Mouse (Mus musculus) stomach, embryonic 16.5 days (tissue): ENCODE data around the gene Gm7247. TPM values are rescaled to one million over a fixed set of nuclear protein-coding genes. Genes with fewer than 3 reads are reported as not detected.
"Not testable (repeated sequence)": the region's sequence is repeated elsewhere in the genome, so short reads cannot be mapped to it uniquely, and the experiment has no call there.

Source experiments
- ATAC-seq: fragments of 200-750 bp; cut with Nextera tagmentation; 2 replicates; pipeline ENCODE4 v1.8.0; 2017; ENCODE audit warnings: moderate number of reproducible peaks, moderate TSS enrichment; ENCODE audit not compliant: insufficient read depth, low FRiP score
- H3K27ac ChIP-seq: fragments of 300-500 bp; sonication (generic); 2 replicates; pipeline ENCODE4 v1.5.1; 2014; ENCODE audit warnings: low read length
- H3K27me3 ChIP-seq: fragments of 300-500 bp; sonication (generic); 2 replicates; pipeline ENCODE4 v1.6.1; 2014; ENCODE audit warnings: low read length, control low read depth, mixed read lengths; ENCODE audit not compliant: control insufficient read depth, insufficient read depth
- H3K36me3 ChIP-seq: fragments of 300-500 bp; sonication (generic); 2 replicates; pipeline ENCODE4 v1.6.1; 2014; ENCODE audit warnings: low read length; ENCODE audit not compliant: control insufficient read depth, insufficient read depth
- H3K4me1 ChIP-seq: fragments of 300-500 bp; sonication (generic); 2 replicates; pipeline ENCODE4 v1.6.1; 2014; ENCODE audit warnings: low read length, control low read depth, mixed read lengths; ENCODE audit not compliant: control insufficient read depth, insufficient read depth
- H3K4me2 ChIP-seq: fragments of 300-500 bp; sonication (generic); 2 replicates; pipeline ENCODE4 v1.6.1; 2014; ENCODE audit warnings: low read depth, low read length, mixed read lengths
- H3K4me3 ChIP-seq: fragments of 300-500 bp; sonication (generic); replicated peaks from 2 replicates; pipeline ENCODE4 v1.5.1; 2014; ENCODE audit warnings: mild to moderate bottlenecking, low read length
- H3K9ac ChIP-seq: fragments of 300-500 bp; sonication (generic); 2 replicates; pipeline ENCODE4 v1.6.1; 2014; ENCODE audit warnings: low read length
- H3K9me3 ChIP-seq: fragments of 300-500 bp; sonication (generic); replicated peaks from 2 replicates; pipeline ENCODE4 v1.6.1; 2016; ENCODE audit warnings: low read length, control low read depth; ENCODE audit not compliant: control insufficient read depth
- WGBS: fragments of 180-500 bp; shearing (Covaris S2); extraction: QIAGEN DNeasy Blood & Tissue Kit; methylation state at CpG from one replicate; pipeline ENCODE4 v1.1.7; 2014; 5-methylcytosine and 5-hydroxymethylcytosine counted together
- polyA plus RNA-seq: library from polyadenylated mRNA; unstranded; fragments of >200 nt; fragmentation: Nextera tagmentation; extraction: Ambion mirVana; gene quantifications from 2 replicates; pipeline ENCODE4 v1.2.1, GENCODE M21; 2015

Gm7247 gene
- polyA plus RNA-seq, 1 experiment from 2014 or later = not detected

DNA sequence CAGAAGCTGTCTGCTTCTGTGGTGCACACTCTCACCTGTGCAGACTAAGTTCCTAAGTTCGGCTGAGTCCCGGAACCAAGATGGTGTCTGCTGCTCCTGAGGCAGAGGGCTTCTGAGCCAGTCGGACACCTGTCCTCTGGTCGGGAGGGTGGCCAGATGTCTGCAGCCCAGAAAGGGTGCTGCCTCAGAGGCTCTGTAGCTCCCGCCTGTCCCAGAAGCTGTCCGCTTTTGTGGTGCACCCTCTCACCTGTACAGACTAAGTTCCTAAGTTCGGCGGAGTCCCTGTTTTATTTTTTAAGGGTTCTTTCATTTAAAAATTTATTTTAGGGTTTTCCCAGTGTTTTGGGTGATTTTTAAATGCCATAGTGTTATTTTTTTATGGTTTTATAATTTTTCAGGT is 145.9 kb downstream of the Gm7247 start:
- Histone ChIP-seq H3K4me2 (no peak overlapping the region), H3K4me1 (no peaks in the 10 kb centered on the region), H3K36me3 (no peaks in the 10 kb centered on the region), H3K9me3 (no peaks in the 10 kb centered on the region), H3K9ac (no peak overlapping the region), H3K4me3 (no peak overlapping the region), H3K27ac (no peak overlapping the region), H3K27me3 (no peaks in the 10 kb centered on the region)
- WGBS = 93% methylated on average over 8 of the region's 8 CpGs
- no peak for ATAC-seq

DNA sequence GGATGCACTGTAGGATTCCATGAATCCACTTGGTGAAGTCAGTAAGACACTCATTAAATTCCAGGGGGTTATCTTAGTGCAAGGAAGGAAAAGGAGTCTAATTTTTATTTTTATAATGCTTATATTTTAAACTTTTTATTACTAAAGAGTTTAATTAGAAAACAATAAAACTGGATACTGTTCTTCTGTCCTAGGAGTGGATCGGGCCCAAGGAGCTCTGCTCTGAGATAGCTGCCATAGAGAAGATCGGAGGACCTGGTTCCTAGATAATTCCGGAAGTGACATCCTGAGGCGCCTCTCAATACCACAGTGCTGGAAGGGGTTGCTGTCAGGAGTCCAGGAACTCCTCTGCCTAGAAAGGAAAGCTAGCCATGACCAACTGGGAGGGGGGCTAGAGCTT is 190.9 kb downstream of the Gm7247 start, which contains the start of gene Gm5622:
Gene Gm5622, plus strand, starts transcription at position 301 of the 400 bp plus-strand sequence.
- WGBS = 92% methylated on average over 4 of the region's 4 CpGs
- ATAC-seq = no peak
- Histone ChIP-seq H3K27ac (no peak within 1 kb of the TSS), H3K36me3 (no peaks in the 10 kb centered on the region), H3K4me2 (no peak within 1 kb of the TSS), H3K9ac (no peak within 1 kb of the TSS), H3K4me3 (no peak within 1 kb of the TSS), H3K4me1 (no peaks in the 10 kb centered on the region), H3K27me3 (no peaks in the 10 kb centered on the region), H3K9me3 (no peaks in the 10 kb centered on the region)

- H3K4me2 ChIP-seq, H3K9ac ChIP-seq, H3K27ac ChIP-seq, H3K9me3 ChIP-seq, H3K36me3 ChIP-seq, ATAC-seq, H3K27me3 ChIP-seq, H3K4me3 ChIP-seq, H3K4me1 ChIP-seq: not testable (repeated sequence)
- WGBS = 85% methylated on average over 2 of the region's 2 CpGs
Measured at GRCm38 (mm10) chr14:51573963-51574362, 212.4 kb downstream of the Gm7247 start, which contains the start of gene Gm17175. TSS of gene Gm17175 (minus strand) at chr14:51574063.

DNA sequence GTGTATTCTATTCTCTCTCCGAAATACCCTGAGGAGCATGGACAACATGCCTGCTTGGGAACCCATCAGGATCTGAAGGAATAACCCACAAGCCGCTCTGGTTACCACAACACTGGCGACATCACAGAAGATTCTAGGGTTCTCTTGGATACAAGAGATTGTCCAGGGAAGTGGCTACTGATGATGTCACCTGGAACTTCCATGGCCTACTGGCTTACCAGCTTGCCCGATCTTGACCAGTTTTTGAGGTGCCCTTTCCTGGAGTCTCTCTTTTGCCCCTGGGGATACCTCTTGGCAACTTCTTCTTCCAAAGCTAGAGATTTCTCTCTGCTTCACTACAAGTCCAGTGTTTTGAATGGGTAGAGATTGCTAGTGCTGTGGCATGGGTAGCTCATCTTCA is 230.5 kb downstream of the Gm7247 start, which contains the start of gene Gm17174:
Gene Gm17174, minus strand, starts transcription at position 101 of the 400 bp plus-strand sequence.
- ATAC-seq, H3K4me3 ChIP-seq, H3K4me2 ChIP-seq, H3K9ac ChIP-seq, H3K9me3 ChIP-seq, H3K36me3 ChIP-seq, H3K27me3 ChIP-seq, H3K4me1 ChIP-seq, H3K27ac ChIP-seq: not testable (repeated sequence)
- WGBS = 92% methylated on average over 4 of the region's 4 CpGs

DNA sequence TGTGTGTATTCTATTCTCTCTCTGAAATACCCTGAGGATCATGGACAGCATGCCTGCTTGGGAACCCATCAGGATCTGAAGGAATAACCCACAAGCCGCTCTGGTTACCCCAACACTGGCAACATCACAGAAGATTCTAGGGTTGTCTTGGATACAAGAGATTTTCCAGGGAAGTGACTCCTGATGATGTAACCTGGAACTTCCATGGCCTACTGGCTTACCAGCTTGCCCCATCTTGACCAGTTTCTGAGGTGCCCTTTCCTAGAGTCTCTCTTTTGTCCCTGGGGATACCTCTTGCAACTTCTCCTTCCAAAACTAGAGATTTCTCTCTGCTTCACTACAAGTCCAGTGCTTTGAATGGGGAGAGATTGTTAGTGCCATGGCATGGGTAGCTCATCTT is 249.7 kb downstream of the Gm7247 start, which contains the start of gene Gm17078:
Gene Gm17078, minus strand, starts transcription at position 101 of the 400 bp plus-strand sequence.
- no peaks in the 10 kb centered on the region for H3K9me3 ChIP-seq
- H3K4me1 ChIP-seq = no peaks in the 10 kb centered on the region
- H3K36me3 ChIP-seq = no peaks in the 10 kb centered on the region
- no peak within 1 kb of the TSS for H3K9ac ChIP-seq
- ATAC-seq = no peak
- no peak within 1 kb of the TSS for H3K4me2 ChIP-seq
- WGBS = 88% methylated on average over 1 of the region's 1 CpGs
- H3K4me3 ChIP-seq = no peak within 1 kb of the TSS
- no peaks in the 10 kb centered on the region for H3K27me3 ChIP-seq
- no peak within 1 kb of the TSS for H3K27ac ChIP-seq

Other genes starting within 250 kb of the Gm7247 start
- gene Eddm3b, start 247.3 kb upstream of the Gm7247 start, polyA plus RNA-seq = not detected in 2 replicates
- 1.9 and 2.9 TPM in 2 replicates for gene Rnase6, start 237.8 kb upstream of the Gm7247 start, polyA plus RNA-seq
- 117 and 170 TPM in 2 replicates for gene Rnase1, start 215.0 kb upstream of the Gm7247 start, polyA plus RNA-seq
- not detected in 2 replicates for gene Rnase2b, start 199.5 kb upstream of the Gm7247 start, polyA plus RNA-seq
- gene Ang2, start 162.6 kb upstream of the Gm7247 start, polyA plus RNA-seq = not detected in 2 replicates
- gene Ear14, start 158.4 kb upstream of the Gm7247 start, polyA plus RNA-seq = not detected in 2 replicates
- gene Rnase2a, start 105.6 kb upstream of the Gm7247 start, polyA plus RNA-seq = not detected in 2 replicates
- gene Vmn2r88, start 49.1 kb downstream of the Gm7247 start, polyA plus RNA-seq = not detected in 2 replicates
- not detected in 2 replicates for gene Vmn2r89, start 90.1 kb downstream of the Gm7247 start, polyA plus RNA-seq
- not detected in 2 replicates for gene Gm5622, start 191.0 kb downstream of the Gm7247 start, polyA plus RNA-seq
- gene Gm17175, start 212.3 kb downstream of the Gm7247 start, polyA plus RNA-seq = not detected in 2 replicates
- gene Gm17174, start 230.4 kb downstream of the Gm7247 start, polyA plus RNA-seq = not detected in 2 replicates
- gene Gm17078, start 249.6 kb downstream of the Gm7247 start, polyA plus RNA-seq = not detected in 2 replicates